Mouse (Mus musculus) limb, embryonic 15.5 days (tissue): ENCODE measurements at regions not wholly inside any gene's neighbourhood (a gene's known extent, or its start where the extent isn't known, plus 50 kb on each side); places are given as distances from the start of the nearest gene placed in this dataset.
"Not testable (repeated sequence)": the region's sequence is repeated elsewhere in the genome, so short reads cannot be mapped to it uniquely, and the experiment has no call there.

Source experiments
- ATAC-seq: fragments of 200-750 bp; cut with Nextera tagmentation; 2 replicates; pipeline ENCODE4 v1.8.0; 2017; ENCODE audit warnings: low read depth, moderate TSS enrichment; ENCODE audit not compliant: insufficient number of reproducible peaks, low FRiP score, low TSS enrichment
- H3K27ac ChIP-seq: fragments of 300-500 bp; sonication (generic); 2 replicates; pipeline ENCODE4 v1.5.1; 2015; ENCODE audit warnings: moderate library complexity, mild to moderate bottlenecking, inconsistent platforms
- H3K27me3 ChIP-seq: fragments of 300-500 bp; sonication (generic); 2 replicates; pipeline ENCODE4 v1.6.1; 2015; ENCODE audit warnings: inconsistent platforms
- H3K36me3 ChIP-seq: fragments of 300-500 bp; sonication (generic); 2 replicates; pipeline ENCODE4 v1.6.1; 2015; ENCODE audit warnings: inconsistent platforms
- H3K4me1 ChIP-seq: fragments of 300-500 bp; sonication (generic); 2 replicates; pipeline ENCODE4 v1.6.1; 2015; ENCODE audit warnings: inconsistent platforms
- H3K4me2 ChIP-seq: fragments of 300-500 bp; sonication (generic); 2 replicates; pipeline ENCODE4 v1.6.1; 2015; ENCODE audit warnings: mild to moderate bottlenecking, inconsistent platforms
- H3K4me3 ChIP-seq: fragments of 300-500 bp; sonication (generic); 2 replicates; pipeline ENCODE4 v1.5.1; 2015; ENCODE audit warnings: mild to moderate bottlenecking, inconsistent platforms
- H3K9ac ChIP-seq: fragments of 300-500 bp; sonication (generic); 2 replicates; pipeline ENCODE4 v1.6.1; 2015; ENCODE audit warnings: inconsistent platforms
- H3K9me3 ChIP-seq: fragments of 300-500 bp; sonication (generic); 2 replicates; pipeline ENCODE4 v1.6.1; 2016; ENCODE audit warnings: inconsistent platforms
- WGBS: fragments of 180-500 bp; shearing (Covaris S2); methylation state at CpG from one replicate; pipeline ENCODE4 v1.1.7; 2015; 5-methylcytosine and 5-hydroxymethylcytosine counted together

GRCm38 (mm10) chr14:53209258-53209657 is 713.7 kb upstream of the Olfr1507 start:
- not testable (repeated sequence) for H3K36me3 ChIP-seq, H3K4me3 ChIP-seq, H3K4me2 ChIP-seq, H3K9me3 ChIP-seq, H3K9ac ChIP-seq, H3K4me1 ChIP-seq, H3K27ac ChIP-seq, ATAC-seq, H3K27me3 ChIP-seq

- H3K27ac ChIP-seq, H3K4me2 ChIP-seq, H3K27me3 ChIP-seq, H3K9me3 ChIP-seq, ATAC-seq, H3K4me3 ChIP-seq, H3K36me3 ChIP-seq, H3K4me1 ChIP-seq, H3K9ac ChIP-seq: not testable (repeated sequence)
- WGBS, result no CpG with 5 or more reads among the region's 3 CpGs
These were observed 695.4 kb upstream of the Olfr1507 start for GRCm38 (mm10) chr14:53190931-53191330.

- H3K9ac ChIP-seq, H3K36me3 ChIP-seq, H3K27ac ChIP-seq, H3K4me1 ChIP-seq, H3K4me2 ChIP-seq, H3K9me3 ChIP-seq, H3K27me3 ChIP-seq, H3K4me3 ChIP-seq, ATAC-seq: not testable (repeated sequence)
These were observed 678.5 kb upstream of the Olfr1507 start for GRCm38 (mm10) chr14:53174099-53174498.

GRCm38 (mm10) chr14:53166327-53166726 is 670.8 kb upstream of the Olfr1507 start:
- not testable (repeated sequence) for H3K36me3 ChIP-seq, ATAC-seq, H3K9ac ChIP-seq, H3K27me3 ChIP-seq, H3K4me3 ChIP-seq, H3K27ac ChIP-seq, H3K4me2 ChIP-seq, H3K9me3 ChIP-seq, H3K4me1 ChIP-seq
- no CpG with 5 or more reads among the region's 2 CpGs for WGBS

GRCm38 (mm10) chr14:53159012-53159411 is 663.5 kb upstream of the Olfr1507 start:
- not testable (repeated sequence) for ATAC-seq, H3K27ac ChIP-seq, H3K27me3 ChIP-seq, H3K9ac ChIP-seq, H3K4me1 ChIP-seq, H3K4me2 ChIP-seq, H3K36me3 ChIP-seq, H3K4me3 ChIP-seq, H3K9me3 ChIP-seq
- WGBS, result no CpG with 5 or more reads among the region's 2 CpGs

GRCm38 (mm10) chr14:53134783-53135182 is 639.2 kb upstream of the Olfr1507 start:
- not testable (repeated sequence) for H3K27ac ChIP-seq, ATAC-seq, H3K4me3 ChIP-seq, H3K27me3 ChIP-seq, H3K9ac ChIP-seq, H3K4me2 ChIP-seq, H3K4me1 ChIP-seq, H3K9me3 ChIP-seq, H3K36me3 ChIP-seq

GRCm38 (mm10) chr14:53132390-53132789 is 636.8 kb upstream of the Olfr1507 start:
- not testable (repeated sequence) for H3K27me3 ChIP-seq, H3K9me3 ChIP-seq, ATAC-seq, H3K36me3 ChIP-seq, H3K27ac ChIP-seq, H3K4me3 ChIP-seq, H3K9ac ChIP-seq, H3K4me2 ChIP-seq, H3K4me1 ChIP-seq
- WGBS, result 29% methylated on average over 6 of the region's 6 CpGs

- H3K4me2 ChIP-seq, H3K27ac ChIP-seq, H3K4me3 ChIP-seq, ATAC-seq, H3K36me3 ChIP-seq, H3K4me1 ChIP-seq, H3K9ac ChIP-seq, H3K27me3 ChIP-seq, H3K9me3 ChIP-seq: not testable (repeated sequence)
- WGBS, result 30% methylated on average over 2 of the region's 3 CpGs
These were observed 626.2 kb upstream of the Olfr1507 start for GRCm38 (mm10) chr14:53121704-53122103.

- WGBS, result 80% methylated on average over 3 of the region's 3 CpGs
- H3K27me3 ChIP-seq, H3K4me3 ChIP-seq, H3K9me3 ChIP-seq, H3K36me3 ChIP-seq, ATAC-seq, H3K4me2 ChIP-seq, H3K9ac ChIP-seq, H3K4me1 ChIP-seq, H3K27ac ChIP-seq: not testable (repeated sequence)
These were observed 614.2 kb upstream of the Olfr1507 start for GRCm38 (mm10) chr14:53109732-53110131.

- not testable (repeated sequence) for H3K4me3 ChIP-seq, H3K4me2 ChIP-seq, H3K4me1 ChIP-seq, H3K27ac ChIP-seq, ATAC-seq, H3K9me3 ChIP-seq, H3K9ac ChIP-seq, H3K27me3 ChIP-seq, H3K36me3 ChIP-seq
- WGBS, result 29% methylated on average over 5 of the region's 5 CpGs
These were observed 605.8 kb upstream of the Olfr1507 start for GRCm38 (mm10) chr14:53101362-53101761.

GRCm38 (mm10) chr14:53090921-53091320 is 595.4 kb upstream of the Olfr1507 start:
- not testable (repeated sequence) for H3K4me1 ChIP-seq, H3K4me2 ChIP-seq, H3K27ac ChIP-seq, H3K36me3 ChIP-seq, H3K27me3 ChIP-seq, H3K9me3 ChIP-seq, H3K4me3 ChIP-seq, H3K9ac ChIP-seq, ATAC-seq

GRCm38 (mm10) chr14:53081853-53082252 is 586.3 kb upstream of the Olfr1507 start:
- H3K4me3 ChIP-seq, H3K27ac ChIP-seq, H3K9me3 ChIP-seq, H3K4me1 ChIP-seq, H3K9ac ChIP-seq, H3K36me3 ChIP-seq, H3K27me3 ChIP-seq, ATAC-seq, H3K4me2 ChIP-seq: not testable (repeated sequence)
- 83% methylated on average over 4 of the region's 4 CpGs for WGBS

GRCm38 (mm10) chr14:53081024-53081711 is 585.6 kb upstream of the Olfr1507 start:
- H3K4me3 ChIP-seq, H3K27ac ChIP-seq, ATAC-seq, H3K9ac ChIP-seq, H3K36me3 ChIP-seq, H3K4me2 ChIP-seq, H3K9me3 ChIP-seq, H3K4me1 ChIP-seq, H3K27me3 ChIP-seq: not testable (repeated sequence)
- no CpG with 5 or more reads among the region's 2 CpGs for WGBS
